Mouse (Mus musculus) liver, adult 2 months (tissue): ENCODE results near the gene Slfn5.

ENCODE experiments used
- CTCF ChIP-seq: fragments of 200-500 bp; IDR thresholded peaks from 2 replicates; pipeline ENCODE4 v1.5.1; 2011; ENCODE audit warnings: low read depth, low read length, control low read depth
- POLR2A ChIP-seq: fragments of 200-500 bp; IDR thresholded peaks from 2 replicates; pipeline ENCODE4 v1.6.1; 2011; ENCODE audit warnings: low read length, control low read depth; ENCODE audit not compliant: insufficient read depth; ENCODE audit errors: extremely low read depth

- no peak for TF ChIP-seq CTCF
- no peak for TF ChIP-seq POLR2A
Measured at GRCm38 (mm10) chr11:82910250-82910649, 40.9 kb upstream of the Slfn5 start, which contains the start of gene Unc45b.
